12 mouse cellular contexts compared by ENCODE assay signal in genomic region chr14:21547297-21547696, GRCm38 (mm10).
A peak's percentile ranks its signal among the peaks of the same experiment; 100 is the strongest.
DNase-seq lines count a peak whose midpoint lies in the region; ATAC-seq and TF ChIP-seq lines count a peak whose summit lies in the region.
"Had no signal": no experiment of that assay in that cellular context is flagged by ENCODE, and none has a peak within 500 bp of the region (broad histone marks: within the 10 kb centered on the region; RNA-seq: fewer than 3 reads in every experiment).

No protein-coding gene starts in this region.

- no peak for TF ChIP-seq CTCF in midbrain, postnatal 0 days (IDR thresholded peaks at IDR 0.05)

- intact Hi-C loops in heart, postnatal 36 days (cut with DNase I): loop anchor here (5.0 kb wide), 1 partner anchor 65 kb away; no protein-coding TSS in a partner anchor

- DNase-seq in heart, postnatal 36 days: no peak
- peak; percentile 34 for DNase-seq in lung, postnatal 36 days
- no peak for DNase-seq in lung, postnatal 10 days
- no peak for DNase-seq in midbrain, postnatal 0 days (ENCODE audit: low spot score)
- no peak for DNase-seq in right cerebral cortex, postnatal 4 days
- DNase-seq: liver, postnatal 0 days; thymus, postnatal 25 days had no signal

- no peak overlapping the region for H3K4me3 ChIP-seq in heart, embryonic 13.5 days
- H3K4me3 ChIP-seq in hindbrain, embryonic 12.5 days: no peak overlapping the region
- no peak overlapping the region for H3K4me3 ChIP-seq in midbrain, postnatal 0 days (ENCODE audit: low read depth, low read length)
- H3K4me3 ChIP-seq: neural tube, embryonic 13.5 days had no signal

- WGBS in heart, embryonic 13.5 days: 19% methylated on average over 7 of the region's 7 CpGs
- WGBS in hindbrain, embryonic 12.5 days: 50% methylated on average over 7 of the region's 7 CpGs
- WGBS in midbrain, postnatal 0 days: 25% methylated on average over 7 of the region's 7 CpGs

- no peak for ATAC-seq in heart, embryonic 13.5 days (ENCODE audit: extremely low read depth, insufficient number of reproducible peaks, low FRiP score, low TSS enrichment)
- ATAC-seq in hindbrain, embryonic 12.5 days (ENCODE audit: low FRiP score): no peak
- no peak for ATAC-seq in midbrain, postnatal 0 days (ENCODE audit: low FRiP score)
- ATAC-seq in erythroblast, adult 5-6 weeks (replicated peaks; ENCODE audit: low FRiP score, poor library complexity, severe bottlenecking): no peak
- ATAC-seq: liver, postnatal 0 days had no signal

- peaks cover 80% of the 10 kb centered on the region for H3K4me1 ChIP-seq in heart, embryonic 13.5 days
- H3K4me1 ChIP-seq in hindbrain, embryonic 12.5 days: peaks cover 41% of the 10 kb centered on the region
- peaks cover 22% of the 10 kb centered on the region for H3K4me1 ChIP-seq in midbrain, postnatal 0 days (ENCODE audit: insufficient read depth, low read length)

- H3K4me2 ChIP-seq in heart, embryonic 13.5 days: peak overlapping the region; percentile 49
- no peak overlapping the region for H3K4me2 ChIP-seq in hindbrain, embryonic 12.5 days (replicated peaks)
- no peak overlapping the region for H3K4me2 ChIP-seq in midbrain, postnatal 0 days (ENCODE audit: low read depth, low read length, poor library complexity, severe bottlenecking)
- H3K4me2 ChIP-seq: neural tube, embryonic 13.5 days had no signal

- 0 out of 2 replicates have a peak overlapping the region, but pooled peaks have one; percentile 38 for H3K9ac ChIP-seq in heart, embryonic 13.5 days
- H3K9ac ChIP-seq in hindbrain, embryonic 12.5 days: no peak overlapping the region
- no peak overlapping the region for H3K9ac ChIP-seq in midbrain, postnatal 0 days (replicated peaks; ENCODE audit: low read length, poor library complexity, severe bottlenecking)
- H3K9ac ChIP-seq: liver, postnatal 0 days; neural tube, embryonic 13.5 days had no signal

- H3K9me3 ChIP-seq in heart, embryonic 13.5 days: 0 out of 2 replicates have a peak, but pooled peaks cover 2% of the 10 kb centered on the region
- no peaks in the 10 kb centered on the region for H3K9me3 ChIP-seq in hindbrain, embryonic 12.5 days (replicated peaks)
- no peaks in the 10 kb centered on the region for H3K9me3 ChIP-seq in midbrain, postnatal 0 days (ENCODE audit: low read length)
- H3K9me3 ChIP-seq: neural tube, embryonic 13.5 days had no signal

- peaks cover 4% of the 10 kb centered on the region for H3K36me3 ChIP-seq in heart, embryonic 13.5 days
- H3K36me3 ChIP-seq in hindbrain, embryonic 12.5 days: peaks cover 4% of the 10 kb centered on the region
- H3K36me3 ChIP-seq in midbrain, postnatal 0 days (ENCODE audit: insufficient read depth, low read length): no peaks in the 10 kb centered on the region

- no peaks in the 10 kb centered on the region for H3K27me3 ChIP-seq in heart, embryonic 13.5 days (replicated peaks)
- H3K27me3 ChIP-seq in hindbrain, embryonic 12.5 days: no peaks in the 10 kb centered on the region
- H3K27me3 ChIP-seq in midbrain, postnatal 0 days (ENCODE audit: insufficient read depth, low read length): no peaks in the 10 kb centered on the region
- H3K27me3 ChIP-seq: CH12.LX; neural tube, embryonic 13.5 days had no signal

- peak overlapping the region; percentile 72 for H3K27ac ChIP-seq in heart, embryonic 13.5 days (replicated peaks)
- peak overlapping the region; percentile 45 for H3K27ac ChIP-seq in hindbrain, embryonic 12.5 days
- H3K27ac ChIP-seq in midbrain, postnatal 0 days (ENCODE audit: low read depth, low read length): peak overlapping the region; percentile 47
